Mouse (Mus musculus): ENCODE measurements around the gene Trabd2b. TPM values are rescaled to one million over a fixed set of nuclear protein-coding genes. Genes with fewer than 3 reads are reported as not detected.
A peak's percentile ranks its signal among the peaks of the same experiment; 100 is the strongest.

The Trabd2b gene
- total RNA-seq, 2 experiments from 2014 or later = 1.0 to 1.8 TPM

DNA sequence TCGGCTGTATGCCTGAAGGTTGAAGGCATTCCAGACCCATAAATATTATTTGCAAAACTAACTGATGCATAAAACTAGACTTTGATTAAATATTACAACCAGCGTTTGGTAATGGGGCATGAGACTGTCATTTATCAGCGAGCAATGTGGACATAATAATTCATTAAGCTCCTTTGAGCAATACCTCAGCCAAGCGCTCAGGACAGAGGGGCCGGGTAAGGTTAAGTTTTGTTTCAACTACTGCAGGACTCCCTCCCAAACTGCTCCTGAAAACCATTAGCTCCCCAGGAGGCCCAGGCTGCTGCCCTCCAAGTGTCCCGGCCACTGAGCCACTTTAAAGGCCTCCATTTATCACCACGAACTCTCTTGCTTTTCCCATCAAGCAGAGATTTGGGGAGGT lies 93.8 kb downstream of the Trabd2b start:
- no peak for DNase-seq

GRCm38 (mm10) chr4:114501048-114501447 lies 94.5 kb downstream of the Trabd2b start:
- no peak for DNase-seq

- no peak for DNase-seq
Observed at GRCm38 (mm10) chr4:114501611-114502010, 95.1 kb downstream of the Trabd2b start.

DNA sequence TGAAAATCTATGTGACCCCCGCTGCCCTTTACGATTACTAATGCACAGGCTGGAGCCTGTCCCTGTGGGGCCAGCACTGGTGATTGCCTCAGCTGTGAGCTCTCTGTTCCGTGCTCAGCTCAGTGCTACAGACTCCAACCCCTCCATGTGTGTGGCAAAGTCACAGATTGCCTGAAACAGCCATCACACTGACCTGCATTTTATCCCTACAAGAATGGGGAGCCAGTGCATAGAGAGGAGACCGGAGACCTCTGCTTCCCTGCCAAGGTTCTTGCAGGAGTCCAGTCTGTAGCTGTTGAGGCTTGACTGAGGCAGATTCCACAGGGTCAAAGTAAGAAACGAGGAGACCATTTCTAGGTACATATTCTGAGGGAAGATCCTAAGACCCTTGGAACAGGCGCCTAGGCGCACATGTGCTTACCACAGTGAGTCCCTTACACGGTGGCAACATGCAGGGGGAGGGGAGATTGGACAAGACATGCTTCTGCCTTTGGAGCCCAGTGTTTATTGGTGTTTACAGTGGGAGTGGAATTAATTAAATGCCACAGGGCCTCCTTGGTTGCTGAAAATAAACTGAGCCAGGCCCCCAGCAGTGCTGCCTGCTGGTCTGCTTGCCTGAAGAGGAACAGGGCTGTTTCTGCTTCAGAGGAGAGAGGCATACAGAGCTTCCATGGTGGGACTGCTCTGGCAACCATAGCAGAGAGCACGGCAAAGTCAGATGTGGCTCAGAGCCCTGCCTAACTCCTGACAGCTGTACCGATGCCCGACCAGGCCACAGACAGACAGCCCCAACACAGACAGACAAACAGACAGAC lies 97.9 kb downstream of the Trabd2b start:
- no peak for DNase-seq

DNA sequence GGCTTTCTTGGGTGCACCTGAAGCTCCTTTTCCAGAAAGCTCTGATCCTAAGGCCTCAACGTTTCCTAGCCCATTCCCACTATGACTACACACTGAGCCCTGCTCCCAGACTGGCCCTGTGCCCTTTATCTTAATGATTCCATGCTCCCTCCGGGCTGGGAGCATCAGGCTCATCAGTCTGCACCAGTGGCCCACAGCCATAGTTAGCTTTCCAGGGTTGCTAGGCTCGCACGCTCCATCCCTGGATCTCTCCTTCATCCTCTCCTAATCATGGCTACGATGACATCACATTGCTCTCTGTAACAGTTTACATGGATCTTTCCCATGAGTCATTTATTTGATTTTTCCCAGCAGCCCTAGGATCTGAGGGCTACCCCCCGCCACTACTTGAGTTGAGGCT lies 103.1 kb downstream of the Trabd2b start:
- DNase-seq = no peak

GRCm38 (mm10) chr4:114511649-114512048 lies 105.1 kb downstream of the Trabd2b start:
- no peak for DNase-seq

DNA sequence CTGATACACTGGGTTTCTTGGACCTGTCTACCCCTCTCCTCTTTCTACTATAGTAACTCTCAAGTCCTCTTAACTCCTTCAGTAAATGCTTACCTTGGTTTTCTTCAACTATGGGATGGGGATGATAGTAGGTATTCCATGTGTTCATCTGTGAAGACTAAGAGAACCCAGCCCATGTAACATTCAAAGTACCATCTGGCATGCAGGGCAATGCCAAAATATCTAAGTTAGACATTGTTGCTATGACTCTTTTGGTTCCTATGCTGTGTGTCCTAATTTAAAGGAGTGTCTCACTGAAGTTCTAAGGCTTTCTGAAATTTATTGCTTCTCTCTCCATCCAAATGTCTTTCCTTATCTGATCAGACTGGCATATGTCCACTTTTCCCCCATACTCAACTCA lies 106.6 kb downstream of the Trabd2b start:
- DNase-seq = no peak

DNA sequence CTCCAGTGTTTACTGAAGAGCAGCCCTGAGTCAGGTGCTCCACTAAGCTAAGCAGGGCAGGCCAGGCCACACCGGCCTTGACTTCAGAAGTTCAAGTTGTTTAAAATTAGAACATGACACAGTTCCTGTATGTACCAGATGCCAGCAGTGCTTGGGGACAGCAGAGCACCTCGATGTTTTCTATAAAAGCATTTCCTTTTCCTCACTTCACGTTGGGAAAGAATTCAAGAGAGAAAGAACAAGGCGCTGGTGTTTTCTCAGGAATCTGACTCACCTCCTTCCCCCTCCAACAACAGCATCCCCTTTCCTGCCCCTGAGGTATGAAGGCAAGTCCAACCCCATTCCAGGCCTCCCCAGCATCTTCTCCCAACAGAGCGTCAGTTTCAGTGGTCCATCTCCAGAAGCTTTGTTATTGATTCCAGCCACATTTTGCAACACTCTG lies 108.8 kb downstream of the Trabd2b start:
- DNase-seq = peak in 1 of 2 experiments; percentile 21

- DNase-seq = no peak
Observed at GRCm38 (mm10) chr4:114516651-114517050, 110.1 kb downstream of the Trabd2b start.

DNA sequence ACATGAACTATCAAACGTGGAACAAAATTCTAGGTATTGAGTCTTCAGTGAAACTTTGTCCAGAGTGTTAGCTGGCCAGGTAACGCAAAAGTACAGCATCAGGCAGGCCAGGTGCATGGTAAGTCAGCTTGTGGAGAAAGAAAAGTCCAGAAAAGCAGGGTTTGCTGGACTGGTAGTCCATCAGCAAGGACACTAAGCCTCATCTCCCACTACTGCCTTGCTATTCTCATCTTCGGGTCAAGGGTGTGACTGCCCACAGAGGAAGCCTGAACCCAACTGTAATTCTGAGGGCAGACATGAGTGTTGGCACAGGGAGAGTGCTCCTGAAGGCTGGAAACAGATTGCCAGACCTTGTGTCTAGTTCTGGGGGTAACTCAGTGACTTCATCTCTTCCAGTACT lies 111.5 kb downstream of the Trabd2b start:
- no peak for DNase-seq

DNA sequence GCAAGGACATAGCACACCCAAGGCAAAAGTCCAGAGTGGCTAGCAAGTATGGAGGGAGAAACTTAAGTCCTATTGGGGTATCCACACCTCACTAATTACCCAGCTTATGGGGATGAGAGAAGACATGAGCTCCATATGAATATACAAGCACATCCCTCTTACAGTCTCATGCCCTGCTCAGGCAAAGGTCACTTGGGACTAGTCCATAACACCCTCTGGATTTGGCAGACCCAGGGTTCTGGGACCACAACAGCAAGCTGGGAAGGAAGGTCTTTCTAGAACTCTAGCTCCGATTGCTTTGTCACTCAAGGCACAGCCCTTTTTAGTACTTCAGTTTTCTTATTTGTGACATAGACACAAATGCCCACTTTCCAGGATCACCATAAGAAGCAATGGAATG lies 112.0 kb downstream of the Trabd2b start:
- no peak for DNase-seq

DNA sequence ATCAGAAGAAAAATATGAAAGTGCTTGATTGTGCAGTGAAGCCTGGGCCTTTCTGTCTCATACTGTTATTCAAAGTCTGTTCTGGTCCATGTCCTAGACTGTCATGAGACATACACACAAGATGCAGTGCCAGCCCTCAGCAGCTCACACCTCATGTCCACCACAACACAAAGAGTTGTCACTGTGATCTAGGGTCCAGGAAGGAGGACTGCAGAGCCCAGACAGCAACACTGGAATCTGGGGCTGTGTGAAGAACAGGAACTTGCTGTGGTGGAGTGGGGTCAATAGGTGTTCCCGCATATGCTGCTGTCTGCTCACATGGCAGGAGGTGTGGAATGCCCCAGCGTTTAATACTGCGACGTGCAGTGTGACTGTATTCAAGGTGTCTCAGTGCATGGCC lies 112.8 kb downstream of the Trabd2b start:
- no peak for DNase-seq

DNA sequence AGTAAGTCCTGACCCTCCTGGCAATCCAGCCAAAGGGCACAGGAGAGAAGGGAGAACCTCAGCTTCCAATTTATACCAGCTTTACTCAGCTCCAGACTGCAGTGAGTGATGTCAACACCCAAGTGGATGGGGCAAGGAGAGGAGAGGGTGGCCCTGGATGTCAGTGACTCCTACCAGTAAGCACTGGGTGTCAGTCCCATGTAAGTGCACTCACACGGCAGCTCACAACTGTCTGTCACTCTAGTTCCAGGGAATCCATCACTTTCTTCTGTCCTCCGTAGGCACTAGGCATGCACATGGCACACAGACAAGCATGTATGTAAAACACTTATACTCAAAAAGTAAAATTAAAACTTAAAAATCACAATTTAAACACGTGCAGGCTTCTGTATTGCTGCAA lies 113.4 kb downstream of the Trabd2b start:
- DNase-seq = no peak

DNA sequence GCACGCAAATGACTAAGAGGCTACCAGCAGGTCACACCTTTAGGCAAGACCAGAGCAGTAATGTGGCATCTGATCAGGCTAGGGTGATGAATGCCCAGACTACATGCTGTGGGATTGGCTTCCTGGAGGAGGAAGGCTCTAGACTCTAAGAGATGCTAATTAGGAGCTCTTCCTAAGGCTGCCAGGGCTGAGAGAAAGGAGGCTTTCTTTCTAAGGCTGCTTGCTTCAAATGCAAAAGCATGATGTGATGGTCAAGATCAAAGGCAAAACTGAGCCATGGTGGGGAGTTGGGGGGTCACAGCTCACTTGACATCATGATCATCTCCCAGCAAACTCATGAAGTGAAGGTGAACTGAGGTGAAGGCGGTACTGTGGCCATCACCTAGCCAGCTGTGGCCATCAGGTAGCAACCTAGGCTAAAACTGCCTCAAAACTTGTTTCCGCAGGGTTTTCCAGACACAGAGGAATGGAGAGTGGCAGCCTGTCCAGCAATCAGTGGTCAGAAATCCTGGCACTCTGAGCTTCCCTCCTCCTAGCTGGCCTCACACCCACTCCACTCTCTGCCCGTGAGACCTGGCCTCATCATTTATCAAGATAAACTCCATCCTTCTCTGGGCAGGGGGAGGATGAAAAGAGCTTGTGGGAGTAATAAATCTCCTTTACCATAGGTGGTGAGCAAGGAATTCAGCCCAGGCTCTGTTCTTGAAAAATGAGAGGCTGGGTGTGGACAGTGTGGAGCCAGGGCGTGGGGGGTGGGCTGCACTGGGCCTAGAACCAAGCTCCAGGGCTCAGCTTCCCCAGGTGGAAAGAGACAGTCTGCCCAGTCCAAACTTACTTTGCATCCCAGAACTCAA lies 117.0 kb downstream of the Trabd2b start:
- DNase-seq = no peak

DNA sequence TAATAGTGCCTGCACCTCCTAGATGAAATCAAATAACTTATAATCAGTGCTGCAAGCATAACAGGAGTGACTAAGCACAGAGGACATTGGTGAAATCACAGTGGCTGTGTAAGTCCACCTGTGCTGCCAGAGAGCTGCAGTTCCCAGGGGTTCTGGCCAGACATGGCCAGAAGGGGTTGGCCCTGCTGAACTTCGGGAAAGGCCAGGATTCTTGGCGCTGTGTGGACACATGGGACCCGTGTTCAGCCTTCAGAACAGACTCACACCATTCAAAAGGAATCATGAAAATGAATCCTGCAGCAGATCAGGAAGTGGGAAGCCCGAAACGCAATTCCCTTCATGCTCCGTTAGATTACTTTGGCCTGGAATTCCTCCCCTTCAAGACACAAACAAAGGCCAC lies 125.1 kb downstream of the Trabd2b start:
- DNase-seq = no peak

- no peak for DNase-seq
Observed at GRCm38 (mm10) chr4:114533894-114534754, 127.6 kb downstream of the Trabd2b start.

GRCm38 (mm10) chr4:114537376-114537974 lies 131.0 kb downstream of the Trabd2b start:
- DNase-seq = no peak

DNA sequence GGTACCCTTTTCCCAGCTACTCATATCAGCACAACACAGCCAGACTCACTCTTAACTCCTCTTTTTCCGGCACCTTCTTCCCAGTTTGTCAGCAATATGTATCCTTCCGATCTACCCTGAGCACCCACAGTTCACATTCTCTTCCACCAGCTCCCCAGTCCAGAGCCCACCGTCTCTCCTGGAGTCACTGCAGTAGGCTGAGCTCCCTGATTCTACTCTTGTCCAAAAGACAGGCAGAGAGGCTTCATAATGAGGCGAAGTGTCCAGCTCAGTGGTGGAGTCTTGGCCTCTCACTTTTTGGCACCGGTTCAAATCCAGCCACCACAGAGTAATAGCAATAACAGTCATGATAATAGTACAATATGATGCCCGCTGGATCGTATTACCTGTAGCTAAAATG lies 133.5 kb downstream of the Trabd2b start:
- no peak for DNase-seq

GRCm38 (mm10) chr4:114541221-114541620 lies 134.7 kb downstream of the Trabd2b start:
- DNase-seq = no peak

GRCm38 (mm10) chr4:114542136-114542535 lies 135.6 kb downstream of the Trabd2b start:
- no peak for DNase-seq

DNA sequence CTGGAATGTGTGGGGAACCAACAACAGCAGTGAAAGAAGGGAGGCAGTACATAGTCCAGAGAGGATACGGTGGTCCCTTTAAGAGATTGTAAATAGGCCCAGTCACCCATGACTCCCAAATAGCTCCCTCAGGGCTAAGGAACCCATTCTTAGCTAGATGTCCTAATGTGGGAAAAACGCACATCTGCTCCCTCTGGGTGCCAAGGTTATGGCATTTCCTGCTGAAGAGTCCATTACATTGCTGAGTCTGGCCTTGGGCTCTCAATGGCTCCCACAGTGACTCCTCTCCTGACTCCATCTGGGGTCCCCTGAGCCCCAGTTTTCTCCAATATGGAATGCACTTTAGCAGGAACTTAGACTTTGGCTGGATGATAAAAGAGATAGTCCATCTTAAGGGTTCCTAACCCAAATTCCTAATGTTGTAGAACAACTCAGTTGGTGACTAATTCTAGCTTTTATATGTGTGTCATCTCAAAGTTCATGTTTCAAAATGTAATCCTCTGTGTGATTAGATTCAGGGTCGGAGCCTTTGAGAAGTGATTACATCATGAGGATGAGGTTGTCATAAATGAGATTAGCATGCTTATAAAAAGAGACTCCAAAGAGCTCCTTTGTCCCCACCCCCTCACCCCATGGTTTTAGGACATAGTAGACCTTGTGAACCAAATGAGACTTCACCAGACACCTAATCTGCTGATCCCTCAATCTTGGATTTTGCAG lies 139.1 kb downstream of the Trabd2b start:
- no peak for DNase-seq

All from layer of hippocampus, postnatal 36 days (tissue).